Comparison of ENCODE assay signal across 9 mouse cellular contexts in genomic region chr4:141066709-141067515, GRCm38 (mm10). TPM values are rescaled to one million over a fixed set of nuclear protein-coding genes. Genes with fewer than 3 reads are reported as not detected.
A peak's percentile ranks its signal among the peaks of the same experiment; 100 is the strongest.
DNase-seq lines count a peak whose midpoint lies in the region; ATAC-seq lines count a peak whose summit lies in the region.
"Had no signal": no experiment of that assay in that cellular context is flagged by ENCODE, and none has a peak within 500 bp of the region (broad histone marks: within the 10 kb centered on the region; RNA-seq: fewer than 3 reads in every experiment).

No protein-coding gene starts in this region.

- no peak overlapping the region for H3K9ac ChIP-seq in midbrain, embryonic 14.5 days (replicated peaks; ENCODE audit: low read length)
- no peak overlapping the region for H3K9ac ChIP-seq in stomach, embryonic 15.5 days

- H3K4me3 ChIP-seq in midbrain, embryonic 14.5 days (replicated peaks; ENCODE audit: low read depth, low read length): no peak overlapping the region
- no peak overlapping the region for H3K4me3 ChIP-seq in midbrain, embryonic 10.5 days
- H3K4me3 ChIP-seq in stomach, embryonic 15.5 days (replicated peaks): no peak overlapping the region

- no peaks in the 10 kb centered on the region for H3K4me1 ChIP-seq in midbrain, embryonic 14.5 days (ENCODE audit: control insufficient read depth, insufficient read depth, low read length)
- H3K4me1 ChIP-seq in midbrain, embryonic 10.5 days: peaks cover 4% of the 10 kb centered on the region
- peaks cover 8% of the 10 kb centered on the region for H3K4me1 ChIP-seq in stomach, embryonic 15.5 days

- H3K36me3 ChIP-seq in midbrain, embryonic 14.5 days (ENCODE audit: control insufficient read depth, insufficient read depth, low read length): peaks cover 65% of the 10 kb centered on the region
- H3K36me3 ChIP-seq in midbrain, embryonic 10.5 days: peaks cover 65% of the 10 kb centered on the region
- peaks cover 56% of the 10 kb centered on the region for H3K36me3 ChIP-seq in stomach, embryonic 15.5 days

- intact Hi-C loops in left cerebral cortex, postnatal 25 days (cut with DNase I): no loop called here

- no peak for ATAC-seq in midbrain, embryonic 14.5 days (ENCODE audit: low FRiP score, low TSS enrichment)
- no peak for ATAC-seq in stomach, embryonic 15.5 days (ENCODE audit: insufficient read depth, low FRiP score, low read depth)

- H3K4me2 ChIP-seq in midbrain, embryonic 14.5 days (ENCODE audit: low read length): no peak overlapping the region
- H3K4me2 ChIP-seq in stomach, embryonic 15.5 days: no peak overlapping the region

- H3K9me3 ChIP-seq in midbrain, embryonic 14.5 days (ENCODE audit: control insufficient read depth, low read length): no peaks in the 10 kb centered on the region
- H3K9me3 ChIP-seq in midbrain, embryonic 10.5 days (replicated peaks): no peaks in the 10 kb centered on the region
- no peaks in the 10 kb centered on the region for H3K9me3 ChIP-seq in stomach, embryonic 15.5 days

- WGBS in midbrain, embryonic 14.5 days: 83% methylated on average over 12 of the region's 12 CpGs
- 91% methylated on average over 12 of the region's 12 CpGs for WGBS in midbrain, embryonic 10.5 days
- 71% methylated on average over 12 of the region's 12 CpGs for WGBS in stomach, embryonic 15.5 days

- H3K27me3 ChIP-seq in midbrain, embryonic 14.5 days (ENCODE audit: control insufficient read depth, insufficient read depth, low read length): no peaks in the 10 kb centered on the region
- no peaks in the 10 kb centered on the region for H3K27me3 ChIP-seq in midbrain, embryonic 10.5 days (ENCODE audit: low read depth, poor library complexity, severe bottlenecking)
- H3K27me3 ChIP-seq in stomach, embryonic 15.5 days (replicated peaks): no peaks in the 10 kb centered on the region

- H3K27ac ChIP-seq in midbrain, embryonic 14.5 days (replicated peaks; ENCODE audit: low read depth, low read length): 0 out of 2 replicates have a peak overlapping the region, but pooled peaks have one; percentile 8
- H3K27ac ChIP-seq in midbrain, embryonic 10.5 days (replicated peaks): no peak overlapping the region
- H3K27ac ChIP-seq in stomach, embryonic 15.5 days: peak overlapping the region; percentile 40; the same call in 1 of the 2 replicates

- DNase-seq in adrenal gland, postnatal 14 days: peak; percentile 39
- DNase-seq in adrenal gland, postnatal 4 days (ENCODE audit: low spot score in 2 of 2): no peak
- DNase-seq in midbrain, embryonic 14.5 days: peak; percentile 25
- no peak for DNase-seq in midbrain, embryonic 10.5 days (ENCODE audit: low spot score)
- DNase-seq in kidney, postnatal 14 days: peak; percentile 89
- DNase-seq in left cerebral cortex, postnatal 25 days (ENCODE audit: low spot score in 2 of 2): no peak
- DNase-seq in urinary bladder, postnatal 25 days (ENCODE audit: low spot score): no peak

RNA-seq across cellular contexts. Expression of gene Crocc, which starts 6.6 kb away (rescaled TPM):
- total RNA-seq in adrenal gland, postnatal 14 days (2021): 7.1 and 9.8 TPM in 2 replicates
- 10 to 100 TPM; 16.3 to 24.0 TPM for total RNA-seq in adrenal gland, postnatal 4 days (2021)
- polyA plus RNA-seq in midbrain, embryonic 14.5 days (2014; fragmentation: Nextera tagmentation; extraction: Ambion mirVana): 7.2 and 7.4 TPM in 2 replicates
- polyA plus RNA-seq in midbrain, embryonic 10.5 days (2016; fragmentation: Nextera tagmentation; extraction: Ambion mirVana): 10.8 and 11.0 TPM in 2 replicates
- polyA plus RNA-seq in stomach, embryonic 15.5 days (2015; fragmentation: Nextera tagmentation; extraction: Ambion mirVana): 4.2 and 5.9 TPM in 2 replicates
- 10 to 100 TPM; 51.4 to 62.7 TPM for total RNA-seq in left cerebral cortex, postnatal 25 days (2021)

RNA-seq across cellular contexts. Expression of gene Necap2, which starts 11.2 kb away (rescaled TPM):
- total RNA-seq in adrenal gland, postnatal 14 days (2021): 45.5 and 56.4 TPM in 2 replicates
- 10 to 100 TPM; 66.0 to 69.1 TPM for total RNA-seq in adrenal gland, postnatal 4 days (2021)
- polyA plus RNA-seq in midbrain, embryonic 14.5 days (2014; fragmentation: Nextera tagmentation; extraction: Ambion mirVana): 38.4 and 43.3 TPM in 2 replicates
- 54.8 TPM in 2 replicates for polyA plus RNA-seq in midbrain, embryonic 10.5 days (2016; fragmentation: Nextera tagmentation; extraction: Ambion mirVana)
- 81.4 and 82.0 TPM in 2 replicates for polyA plus RNA-seq in stomach, embryonic 15.5 days (2015; fragmentation: Nextera tagmentation; extraction: Ambion mirVana)
- total RNA-seq in left cerebral cortex, postnatal 25 days (2021): 10 to 100 TPM; 36.3 to 46.0 TPM

RNA-seq across cellular contexts. Expression of gene Spata21, which starts 21.2 kb away (rescaled TPM):
- total RNA-seq in adrenal gland, postnatal 14 days (2021): not detected in 2 replicates
- under 1 TPM; 0.68 to 0.81 TPM for total RNA-seq in adrenal gland, postnatal 4 days (2021)
- 0.24 TPM in 1 of 2 replicates, not detected in the other for polyA plus RNA-seq in midbrain, embryonic 14.5 days (2014; fragmentation: Nextera tagmentation; extraction: Ambion mirVana)
- polyA plus RNA-seq in midbrain, embryonic 10.5 days (2016; fragmentation: Nextera tagmentation; extraction: Ambion mirVana): 0.05 and 0.20 TPM in 2 replicates
- polyA plus RNA-seq in stomach, embryonic 15.5 days (2015; fragmentation: Nextera tagmentation; extraction: Ambion mirVana): 0.05 and 0.15 TPM in 2 replicates
- under 1 TPM; 0.55 to 0.83 TPM for total RNA-seq in left cerebral cortex, postnatal 25 days (2021)
- total RNA-seq: granulocyte monocyte progenitor cell, adult 5-6 weeks had no signal

RNA-seq across cellular contexts. Expression of gene Mfap2, which starts 56.7 kb away (rescaled TPM):
- 26.0 and 28.6 TPM in 2 replicates for total RNA-seq in adrenal gland, postnatal 14 days (2021)
- 100 to 1,000 TPM in 1 of 2 experiments, 10 to 100 TPM in 1; 98.0 to 106 TPM for total RNA-seq in adrenal gland, postnatal 4 days (2021)
- 142 and 169 TPM in 2 replicates for polyA plus RNA-seq in midbrain, embryonic 14.5 days (2014; fragmentation: Nextera tagmentation; extraction: Ambion mirVana)
- polyA plus RNA-seq in midbrain, embryonic 10.5 days (2016; fragmentation: Nextera tagmentation; extraction: Ambion mirVana): 260 and 321 TPM in 2 replicates
- 418 and 436 TPM in 2 replicates for polyA plus RNA-seq in stomach, embryonic 15.5 days (2015; fragmentation: Nextera tagmentation; extraction: Ambion mirVana)
- 1 to 10 TPM; 4.4 to 4.5 TPM for total RNA-seq in left cerebral cortex, postnatal 25 days (2021)
- total RNA-seq: granulocyte monocyte progenitor cell, adult 5-6 weeks had no signal

Comparison
In these comparisons a context has a peak if more than half of its experiments do, and no peak if none do; other contexts are left out.
1. DNase-seq: peak in adrenal gland, postnatal 14 days (single experiment), midbrain, embryonic 14.5 days (single experiment) and kidney, postnatal 14 days (single experiment); none in adrenal gland, postnatal 4 days (0 of 2), midbrain, embryonic 10.5 days (single experiment), left cerebral cortex, postnatal 25 days (0 of 2) and urinary bladder, postnatal 25 days (single experiment).